Mouse (Mus musculus) thymus, adult 2 months (tissue): ENCODE results near the gene Rxrg. TPM values are rescaled to one million over a fixed set of nuclear protein-coding genes. Genes with fewer than 3 reads are reported as not detected.

Source experiments
- DNase-seq: peaks from one replicate; pipeline ENCODE4 v3.0.0; 2021
- H3K27ac ChIP-seq: fragments of 200-500 bp; 2 replicates; pipeline ENCODE4 v1.5.1; 2012; ENCODE audit warnings: low read length, control low read depth; ENCODE audit not compliant: control insufficient read depth, insufficient read depth
- H3K27me3 ChIP-seq: fragments of 200-500 bp; 2 replicates; pipeline ENCODE4 v1.6.1; 2012; ENCODE audit warnings: mild to moderate bottlenecking, low read length, moderate library complexity, mixed read lengths; ENCODE audit not compliant: control insufficient read depth, insufficient read depth
- H3K36me3 ChIP-seq: fragments of 200-500 bp; 2 replicates; pipeline ENCODE4 v1.6.1; 2012; ENCODE audit warnings: mild to moderate bottlenecking, low read length, moderate library complexity; ENCODE audit not compliant: control insufficient read depth, insufficient read depth
- H3K4me1 ChIP-seq: fragments of 200-500 bp; replicated peaks from 2 replicates; pipeline ENCODE4 v1.6.1; 2012; ENCODE audit warnings: low read length; ENCODE audit not compliant: control insufficient read depth, insufficient read depth
- H3K4me3 ChIP-seq: fragments of 200-500 bp; 2 replicates; pipeline ENCODE4 v1.5.1; 2012; ENCODE audit warnings: mild to moderate bottlenecking, low read length, control low read depth, moderate library complexity; ENCODE audit not compliant: control insufficient read depth, insufficient read depth
- CTCF ChIP-seq: fragments of 200-500 bp; IDR thresholded peaks from 2 replicates; pipeline ENCODE4 v1.5.1; 2012; ENCODE audit warnings: mild to moderate bottlenecking, control low read depth, low read length, moderate library complexity, borderline replicate concordance; ENCODE audit not compliant: control insufficient read depth, poor library complexity, insufficient read depth; ENCODE audit errors: extremely low read depth
- POLR2A ChIP-seq: fragments of 200-500 bp; IDR thresholded peaks from 2 replicates; pipeline ENCODE4 v1.6.1; 2012; ENCODE audit warnings: mild to moderate bottlenecking, low read length, control low read depth, moderate library complexity; ENCODE audit not compliant: control insufficient read depth, poor library complexity, insufficient read depth; ENCODE audit errors: extremely low read depth
- WGBS: fragments of 180-500 bp; shearing (Covaris S2); methylation state at CpG from one replicate; pipeline ENCODE4 v1.1.7; 2018; 5-methylcytosine and 5-hydroxymethylcytosine counted together
- polyA plus RNA-seq: library from polyadenylated mRNA; depleted of rRNA; stranded (reverse); fragments of >200 nt; gene quantifications from 2 replicates; pipeline ENCODE4 v1.2.3, GENCODE M21; 2012

Rxrg gene
- polyA plus RNA-seq, 1 experiment = 5.4 TPM

GRCm38 (mm10) chr1:167638053-167638452 lies 39.9 kb downstream of the Rxrg start:
- no peaks in the 10 kb centered on the region for H3K36me3 ChIP-seq
- H3K4me1 ChIP-seq = no peaks in the 10 kb centered on the region
- no peak overlapping the region for H3K27ac ChIP-seq
- H3K4me3 ChIP-seq = no peak overlapping the region
- WGBS = 43% methylated on average over 13 of the region's 13 CpGs
- DNase-seq = peak; percentile 28
- no peak for TF ChIP-seq CTCF
- TF ChIP-seq POLR2A = no peak
- no peaks in the 10 kb centered on the region for H3K27me3 ChIP-seq

- no peak overlapping the region for H3K27ac ChIP-seq
- no peak for DNase-seq
- no peak overlapping the region for H3K4me3 ChIP-seq
- TF ChIP-seq POLR2A (no peak), CTCF (no peak)
- no peaks in the 10 kb centered on the region for H3K27me3 ChIP-seq
- no peaks in the 10 kb centered on the region for H3K36me3 ChIP-seq
- H3K4me1 ChIP-seq = no peaks in the 10 kb centered on the region
- WGBS = 82% methylated on average over 9 of the region's 9 CpGs
Measured at GRCm38 (mm10) chr1:167638901-167639300, 40.7 kb downstream of the Rxrg start.

DNA sequence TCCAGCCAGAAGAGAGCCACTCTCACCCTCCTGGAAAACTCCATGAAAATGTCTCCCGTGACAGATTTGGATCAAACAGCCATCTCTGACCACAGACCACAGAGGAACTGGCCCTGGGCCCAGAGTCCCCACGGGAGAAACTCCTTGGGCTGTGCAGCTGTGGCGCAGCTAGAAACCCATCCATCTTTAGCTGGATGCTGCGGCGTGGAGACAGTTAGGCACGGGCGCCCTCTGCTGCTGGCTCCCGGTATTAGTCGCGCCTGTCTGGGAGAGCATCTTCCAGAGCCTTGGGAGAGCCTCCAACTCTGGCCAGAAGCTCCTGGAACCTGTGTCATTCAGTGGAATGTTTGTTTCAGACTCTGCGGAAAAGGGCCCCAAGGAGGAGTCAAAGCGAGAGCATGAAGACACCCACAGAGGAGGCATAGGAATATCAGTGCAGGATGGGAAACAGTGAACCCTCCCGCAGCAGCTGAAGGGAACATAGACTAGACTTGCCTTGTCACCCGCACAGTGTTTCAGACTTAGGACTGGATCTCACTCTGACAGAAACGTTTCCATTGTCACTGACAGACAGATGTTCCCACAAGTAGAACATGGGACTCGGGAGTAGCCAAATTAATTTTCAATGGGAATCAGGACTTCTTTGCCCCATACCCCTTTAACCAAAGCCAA lies 46.8 kb downstream of the Rxrg start:
- Histone ChIP-seq H3K27ac (no peak overlapping the region), H3K36me3 (no peaks in the 10 kb centered on the region), H3K4me1 (no peaks in the 10 kb centered on the region), H3K27me3 (no peaks in the 10 kb centered on the region), H3K4me3 (no peak overlapping the region)
- DNase-seq = peak; percentile 56
- WGBS = 19% methylated on average over 16 of the region's 16 CpGs
- TF ChIP-seq CTCF (peak; percentile 83; the same call in 1 of the 2 replicates), POLR2A (no peak)

DNA sequence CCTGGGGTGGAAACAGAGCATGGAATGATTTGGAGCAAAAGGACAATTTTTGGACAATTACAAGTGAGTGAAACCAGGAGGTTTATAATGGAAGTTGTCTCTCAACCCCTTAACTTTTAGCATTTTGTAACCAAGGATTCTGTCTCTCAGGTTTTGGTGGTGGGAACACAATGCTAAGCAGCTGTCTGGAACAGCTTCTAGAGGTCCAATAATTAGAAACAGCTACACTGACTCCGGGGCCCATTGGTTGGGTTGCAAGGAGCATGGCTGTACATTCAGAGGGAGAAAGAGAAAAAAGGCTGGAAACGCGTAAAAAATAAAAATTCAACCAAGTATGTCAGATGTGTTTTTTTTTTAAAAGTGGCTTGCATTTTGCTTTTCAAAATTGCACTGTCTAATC lies 50.5 kb downstream of the Rxrg start:
- Histone ChIP-seq H3K4me1 (no peaks in the 10 kb centered on the region), H3K27ac (no peak overlapping the region), H3K27me3 (no peaks in the 10 kb centered on the region), H3K36me3 (no peaks in the 10 kb centered on the region), H3K4me3 (no peak overlapping the region)
- 88% methylated on average over 3 of the region's 3 CpGs for WGBS
- TF ChIP-seq CTCF (no peak), POLR2A (no peak)
- no peak for DNase-seq

GRCm38 (mm10) chr1:167649122-167649633 lies 51.0 kb downstream of the Rxrg start:
- Histone ChIP-seq H3K4me3 (no peak overlapping the region), H3K4me1 (no peaks in the 10 kb centered on the region), H3K27ac (no peak overlapping the region), H3K36me3 (no peaks in the 10 kb centered on the region), H3K27me3 (no peaks in the 10 kb centered on the region)
- WGBS = 66% methylated on average over 11 of the region's 11 CpGs
- TF ChIP-seq POLR2A (no peak), CTCF (no peak)
- no peak for DNase-seq

DNA sequence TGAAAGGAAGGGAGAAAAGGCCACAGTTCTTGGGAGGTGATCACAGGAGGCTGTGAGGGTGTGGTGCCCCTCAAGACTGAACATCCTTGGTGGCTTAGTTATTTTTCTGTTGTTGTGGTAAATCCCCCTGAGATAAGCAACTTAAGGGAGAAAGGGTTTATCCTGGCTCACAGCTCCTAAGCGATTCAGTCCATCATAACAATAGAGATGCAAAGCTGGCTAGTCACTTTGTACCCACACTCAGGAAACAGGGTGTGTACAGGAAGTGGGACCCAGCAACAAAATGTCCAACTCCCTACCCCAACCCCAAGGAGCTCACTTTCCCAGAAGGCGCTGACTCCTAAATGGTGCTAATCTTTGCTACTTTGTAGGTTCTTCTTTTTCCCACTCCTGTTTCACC lies 54.2 kb downstream of the Rxrg start:
- TF ChIP-seq CTCF (no peak), POLR2A (no peak)
- Histone ChIP-seq H3K36me3 (no peaks in the 10 kb centered on the region), H3K4me3 (no peak overlapping the region), H3K4me1 (no peaks in the 10 kb centered on the region), H3K27me3 (no peaks in the 10 kb centered on the region), H3K27ac (no peak overlapping the region)
- DNase-seq = no peak
- 66% methylated on average over 2 of the region's 2 CpGs for WGBS

GRCm38 (mm10) chr1:167659065-167659464 lies 60.9 kb downstream of the Rxrg start:
- Histone ChIP-seq H3K27me3 (peaks cover 3% of the 10 kb centered on the region; the same call in 1 of the 2 replicates), H3K4me3 (no peak overlapping the region), H3K36me3 (no peaks in the 10 kb centered on the region), H3K27ac (no peak overlapping the region), H3K4me1 (no peaks in the 10 kb centered on the region; the same call in 1 of the 2 replicates)
- WGBS = 89% methylated on average over 3 of the region's 3 CpGs
- no peak for DNase-seq
- TF ChIP-seq POLR2A (no peak), CTCF (no peak)
